Mouse (Mus musculus): ENCODE data around the gene Olfr374.
"Not testable (repeated sequence)": the region's sequence is repeated elsewhere in the genome, so short reads cannot be mapped to it uniquely, and the experiment has no call there.

GRCm38 (mm10) chr8:72057643-72058042, 49.2 kb upstream of the Olfr374 start:
- not testable (repeated sequence) for TF ChIP-seq GATA1, TAL1 (IDR thresholded peaks at IDR 0.05; ENCODE audit: low read length)
